Mouse (Mus musculus): Measurements from ENCODE around the gene Ube2g2. TPM values are rescaled to one million over a fixed set of nuclear protein-coding genes. Genes with fewer than 3 reads are reported as not detected.

Ube2g2 gene
- polyA plus RNA-seq, 1 experiment from 2014 or later: 66.6 TPM

GRCm38 (mm10) chr10:77604958-77605357 is 17.1 kb upstream of the Ube2g2 start:
- Histone ChIP-seq H3K27me3 (ENCODE audit: control insufficient read depth, insufficient read depth, low read depth, low read length) (no peaks in the 10 kb centered on the region), H3K36me3 (ENCODE audit: control insufficient read depth, insufficient read depth, low read length) (peaks cover under 1% of the 10 kb centered on the region; the same call in 1 of the 2 replicates), H3K4me2 (ENCODE audit: low read depth, low read length) (no peak overlapping the region), H3K9ac (ENCODE audit: low read length) (no peak overlapping the region), H3K9me3 (ENCODE audit: control insufficient read depth, low read length) (no peaks in the 10 kb centered on the region), H3K4me1 (replicated peaks; ENCODE audit: control insufficient read depth, insufficient read depth, low read length) (peaks cover 19% of the 10 kb centered on the region), H3K4me3 (ENCODE audit: low read length) (no peak overlapping the region), H3K27ac (ENCODE audit: low read length) (peak overlapping the region; percentile 97)
- peak; percentile 30; the same call in 1 of the 2 replicates for ATAC-seq (ENCODE audit: low read depth)
- 27% methylated on average over 5 of the region's 5 CpGs for WGBS

GRCm38 (mm10) chr10:77605368-77605767 is 16.7 kb upstream of the Ube2g2 start:
- no peaks in the 10 kb centered on the region for H3K9me3 ChIP-seq (ENCODE audit: control insufficient read depth, low read length)
- WGBS: 0% methylated on average over 1 of the region's 1 CpGs
- ATAC-seq (ENCODE audit: low read depth): peak; percentile 41
- H3K4me3 ChIP-seq (ENCODE audit: low read length): peak overlapping the region; percentile 68
- H3K27ac ChIP-seq (ENCODE audit: low read length): peak overlapping the region; percentile 97
- H3K9ac ChIP-seq (ENCODE audit: low read length): peak overlapping the region; percentile 69
- peaks cover 19% of the 10 kb centered on the region for H3K4me1 ChIP-seq (replicated peaks; ENCODE audit: control insufficient read depth, insufficient read depth, low read length)
- no peaks in the 10 kb centered on the region for H3K27me3 ChIP-seq (ENCODE audit: control insufficient read depth, insufficient read depth, low read depth, low read length)
- peak overlapping the region; percentile 85 for H3K4me2 ChIP-seq (ENCODE audit: low read depth, low read length)
- peaks cover 3% of the 10 kb centered on the region for H3K36me3 ChIP-seq (ENCODE audit: control insufficient read depth, insufficient read depth, low read length)

GRCm38 (mm10) chr10:77605908-77606826 is 15.9 kb upstream of the Ube2g2 start, which contains the start of the genes Sumo3 and Gm49325:
Sumo3 (plus strand) TSS chr10:77606097.
Gm49325 (plus strand) TSS chr10:77606197.
- Histone ChIP-seq H3K9ac (ENCODE audit: low read length) (peak within 1 kb of the TSS; percentile 69), H3K27ac (ENCODE audit: low read length) (peak within 1 kb of the TSS; percentile 97), H3K27me3 (ENCODE audit: control insufficient read depth, insufficient read depth, low read depth, low read length) (no peaks in the 10 kb centered on the region), H3K9me3 (ENCODE audit: control insufficient read depth, low read length) (no peaks in the 10 kb centered on the region), H3K36me3 (ENCODE audit: control insufficient read depth, insufficient read depth, low read length) (peaks cover 11% of the 10 kb centered on the region), H3K4me3 (ENCODE audit: low read length) (peak within 1 kb of the TSS; percentile 68), H3K4me1 (replicated peaks; ENCODE audit: control insufficient read depth, insufficient read depth, low read length) (peaks cover 19% of the 10 kb centered on the region), H3K4me2 (ENCODE audit: low read depth, low read length) (peak within 1 kb of the TSS; percentile 85)
- ATAC-seq (ENCODE audit: low read depth): peak; percentile 95
- under 1% methylated on average over 115 of the region's 119 CpGs for WGBS

GRCm38 (mm10) chr10:77606855-77607254 is 15.2 kb upstream of the Ube2g2 start:
- 26% methylated on average over 7 of the region's 7 CpGs for WGBS
- no peaks in the 10 kb centered on the region for H3K9me3 ChIP-seq (ENCODE audit: control insufficient read depth, low read length)
- H3K27ac ChIP-seq (ENCODE audit: low read length): peak overlapping the region; percentile 97
- H3K36me3 ChIP-seq (ENCODE audit: control insufficient read depth, insufficient read depth, low read length): peaks cover 16% of the 10 kb centered on the region
- peak overlapping the region; percentile 68 for H3K4me3 ChIP-seq (ENCODE audit: low read length)
- H3K27me3 ChIP-seq (ENCODE audit: control insufficient read depth, insufficient read depth, low read depth, low read length): no peaks in the 10 kb centered on the region
- H3K9ac ChIP-seq (ENCODE audit: low read length): peak overlapping the region; percentile 69
- H3K4me1 ChIP-seq (replicated peaks; ENCODE audit: control insufficient read depth, insufficient read depth, low read length): peaks cover 19% of the 10 kb centered on the region
- peak overlapping the region; percentile 85 for H3K4me2 ChIP-seq (ENCODE audit: low read depth, low read length)
- ATAC-seq (ENCODE audit: low read depth): no peak

- Histone ChIP-seq H3K9me3 (ENCODE audit: control insufficient read depth, low read length) (no peaks in the 10 kb centered on the region), H3K4me3 (ENCODE audit: low read length) (peak overlapping the region; percentile 68), H3K4me1 (replicated peaks; ENCODE audit: control insufficient read depth, insufficient read depth, low read length) (peaks cover 19% of the 10 kb centered on the region), H3K4me2 (ENCODE audit: low read depth, low read length) (peak overlapping the region; percentile 85), H3K36me3 (ENCODE audit: control insufficient read depth, insufficient read depth, low read length) (peaks cover 18% of the 10 kb centered on the region), H3K9ac (ENCODE audit: low read length) (no peak overlapping the region), H3K27me3 (ENCODE audit: control insufficient read depth, insufficient read depth, low read depth, low read length) (no peaks in the 10 kb centered on the region), H3K27ac (ENCODE audit: low read length) (no peak overlapping the region)
- WGBS: 64% methylated on average over 5 of the region's 5 CpGs
- no peak for ATAC-seq (ENCODE audit: low read depth)
Observed at GRCm38 (mm10) chr10:77607441-77607840, 14.6 kb upstream of the Ube2g2 start.

GRCm38 (mm10) chr10:77608589-77608988 is 13.5 kb upstream of the Ube2g2 start:
- WGBS: 93% methylated on average over 8 of the region's 8 CpGs
- no peaks in the 10 kb centered on the region for H3K27me3 ChIP-seq (ENCODE audit: control insufficient read depth, insufficient read depth, low read depth, low read length)
- no peaks in the 10 kb centered on the region for H3K9me3 ChIP-seq (ENCODE audit: control insufficient read depth, low read length)
- no peak overlapping the region for H3K4me2 ChIP-seq (ENCODE audit: low read depth, low read length)
- ATAC-seq (ENCODE audit: low read depth): no peak
- peaks cover 23% of the 10 kb centered on the region for H3K36me3 ChIP-seq (ENCODE audit: control insufficient read depth, insufficient read depth, low read length)
- peaks cover 22% of the 10 kb centered on the region for H3K4me1 ChIP-seq (replicated peaks; ENCODE audit: control insufficient read depth, insufficient read depth, low read length)
- H3K27ac ChIP-seq (ENCODE audit: low read length): no peak overlapping the region
- H3K4me3 ChIP-seq (ENCODE audit: low read length): no peak overlapping the region
- H3K9ac ChIP-seq (ENCODE audit: low read length): no peak overlapping the region

- no peak overlapping the region for H3K4me2 ChIP-seq (ENCODE audit: low read depth, low read length)
- H3K9me3 ChIP-seq (ENCODE audit: control insufficient read depth, low read length): no peaks in the 10 kb centered on the region
- peaks cover 15% of the 10 kb centered on the region for H3K4me1 ChIP-seq (replicated peaks; ENCODE audit: control insufficient read depth, insufficient read depth, low read length)
- ATAC-seq (ENCODE audit: low read depth): no peak
- H3K4me3 ChIP-seq (ENCODE audit: low read length): no peak overlapping the region
- peaks cover 36% of the 10 kb centered on the region for H3K36me3 ChIP-seq (ENCODE audit: control insufficient read depth, insufficient read depth, low read length)
- H3K27ac ChIP-seq (ENCODE audit: low read length): no peak overlapping the region
- 82% methylated on average over 8 of the region's 8 CpGs for WGBS
- no peaks in the 10 kb centered on the region for H3K27me3 ChIP-seq (ENCODE audit: control insufficient read depth, insufficient read depth, low read depth, low read length)
- H3K9ac ChIP-seq (ENCODE audit: low read length): no peak overlapping the region
Observed at GRCm38 (mm10) chr10:77610221-77610961, 11.7 kb upstream of the Ube2g2 start.

- Histone ChIP-seq H3K27ac (ENCODE audit: low read length) (peak overlapping the region; percentile 79), H3K9ac (ENCODE audit: low read length) (0 out of 2 replicates have a peak overlapping the region, but pooled peaks have one; percentile 5), H3K4me1 (replicated peaks; ENCODE audit: control insufficient read depth, insufficient read depth, low read length) (peaks cover 3% of the 10 kb centered on the region), H3K9me3 (ENCODE audit: control insufficient read depth, low read length) (no peaks in the 10 kb centered on the region), H3K4me2 (ENCODE audit: low read depth, low read length) (no peak overlapping the region), H3K4me3 (ENCODE audit: low read length) (no peak overlapping the region), H3K36me3 (ENCODE audit: control insufficient read depth, insufficient read depth, low read length) (peaks cover 56% of the 10 kb centered on the region), H3K27me3 (ENCODE audit: control insufficient read depth, insufficient read depth, low read depth, low read length) (no peaks in the 10 kb centered on the region)
- peak; percentile 71 for ATAC-seq (ENCODE audit: low read depth)
- WGBS: 68% methylated on average over 3 of the region's 3 CpGs
Observed at GRCm38 (mm10) chr10:77613409-77613808, 8.7 kb upstream of the Ube2g2 start.

GRCm38 (mm10) chr10:77615647-77616046 is 6.4 kb upstream of the Ube2g2 start:
- 86% methylated on average over 8 of the region's 8 CpGs for WGBS
- H3K27ac ChIP-seq (ENCODE audit: low read length): no peak overlapping the region
- no peak for ATAC-seq (ENCODE audit: low read depth)
- no peak overlapping the region for H3K9ac ChIP-seq (ENCODE audit: low read length)
- no peak overlapping the region for H3K4me2 ChIP-seq (ENCODE audit: low read depth, low read length)
- no peaks in the 10 kb centered on the region for H3K27me3 ChIP-seq (ENCODE audit: control insufficient read depth, insufficient read depth, low read depth, low read length)
- no peaks in the 10 kb centered on the region for H3K9me3 ChIP-seq (ENCODE audit: control insufficient read depth, low read length)
- H3K4me1 ChIP-seq (replicated peaks; ENCODE audit: control insufficient read depth, insufficient read depth, low read length): peaks cover 3% of the 10 kb centered on the region
- H3K4me3 ChIP-seq (ENCODE audit: low read length): no peak overlapping the region
- peaks cover 54% of the 10 kb centered on the region for H3K36me3 ChIP-seq (ENCODE audit: control insufficient read depth, insufficient read depth, low read length)
